ENCODE assay signal across 7 mouse cellular contexts in the genomic region with DNA sequence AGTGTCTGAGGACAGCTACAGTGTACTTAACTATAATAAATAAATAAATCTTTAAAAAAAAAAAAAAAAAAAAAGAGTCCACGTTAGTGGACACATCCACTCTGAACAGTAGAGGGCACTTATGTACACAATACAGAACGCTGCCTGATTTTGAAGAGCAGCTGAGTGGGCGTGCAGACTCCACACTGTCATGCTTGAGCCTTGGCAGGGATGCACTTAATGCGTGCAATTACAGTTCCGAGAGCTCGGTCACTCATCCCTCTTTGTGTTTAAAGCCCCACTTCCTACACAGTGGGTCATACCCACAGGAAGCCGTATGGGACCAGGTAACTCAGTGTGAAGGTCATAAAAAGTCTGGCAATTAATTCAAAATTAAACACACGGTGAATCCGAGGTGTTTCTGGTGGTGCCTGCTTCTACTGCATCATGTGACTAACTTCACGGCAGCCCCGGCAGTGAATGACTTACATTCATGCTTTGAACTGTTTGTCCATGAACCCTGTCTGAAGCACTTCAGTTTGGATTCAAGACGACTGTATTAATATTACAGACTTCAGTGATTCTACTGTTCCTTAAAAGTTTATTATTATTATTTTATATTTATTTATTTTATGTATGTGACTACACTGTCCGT. TPM values are rescaled to one million over a fixed set of nuclear protein-coding genes. Genes with fewer than 3 reads are reported as not detected.
A peak's percentile ranks its signal among the peaks of the same experiment; 100 is the strongest.
DNase-seq lines count a peak whose midpoint lies in the region; ATAC-seq and TF ChIP-seq lines count a peak whose summit lies in the region.

No protein-coding gene starts in this region.

- peak; percentile 77 for ATAC-seq in forebrain, embryonic 13.5 days
- ATAC-seq in neural tube, embryonic 15.5 days (ENCODE audit: low FRiP score), result peak; percentile 55; the same call in 1 of the 2 replicates

- no peaks in the 10 kb centered on the region for H3K27me3 ChIP-seq in liver, adult 2 months (ENCODE audit: control insufficient read depth, insufficient read depth, low read length)
- H3K27me3 ChIP-seq in forebrain, embryonic 13.5 days, result no peaks in the 10 kb centered on the region
- H3K27me3 ChIP-seq in neural tube, embryonic 15.5 days (replicated peaks), result no peaks in the 10 kb centered on the region
- H3K27me3 ChIP-seq in thymus, adult 2 months (ENCODE audit: control insufficient read depth, insufficient read depth, low read length), result no peaks in the 10 kb centered on the region

- 69% methylated on average over 13 of the region's 13 CpGs for WGBS in liver, adult 2 months
- 72% methylated on average over 13 of the region's 13 CpGs for WGBS in forebrain, embryonic 13.5 days
- WGBS in neural tube, embryonic 15.5 days, result 64% methylated on average over 13 of the region's 13 CpGs
- 75% methylated on average over 13 of the region's 13 CpGs for WGBS in thymus, adult 2 months

- no peak overlapping the region for H3K4me2 ChIP-seq in forebrain, embryonic 13.5 days
- no peak overlapping the region for H3K4me2 ChIP-seq in neural tube, embryonic 15.5 days

- H3K27ac ChIP-seq in liver, adult 2 months (replicated peaks; ENCODE audit: insufficient read depth, low read depth, low read length), result no peak overlapping the region
- H3K27ac ChIP-seq in forebrain, embryonic 13.5 days, result no peak overlapping the region
- no peak overlapping the region for H3K27ac ChIP-seq in layer of hippocampus, adult 2 months
- H3K27ac ChIP-seq in neural tube, embryonic 15.5 days (replicated peaks), result no peak overlapping the region
- no peak overlapping the region for H3K27ac ChIP-seq in thymus, adult 2 months (ENCODE audit: control insufficient read depth, insufficient read depth, low read length)

- no peaks in the 10 kb centered on the region for H3K36me3 ChIP-seq in liver, adult 2 months (ENCODE audit: control insufficient read depth, insufficient read depth, low read length)
- no peaks in the 10 kb centered on the region for H3K36me3 ChIP-seq in forebrain, embryonic 13.5 days (ENCODE audit: poor library complexity, severe bottlenecking)
- H3K36me3 ChIP-seq in neural tube, embryonic 15.5 days, result no peaks in the 10 kb centered on the region
- H3K36me3 ChIP-seq in thymus, adult 2 months (ENCODE audit: control insufficient read depth, insufficient read depth, low read length), result no peaks in the 10 kb centered on the region

- no peaks in the 10 kb centered on the region for H3K9me3 ChIP-seq in forebrain, embryonic 13.5 days (replicated peaks)
- no peaks in the 10 kb centered on the region for H3K9me3 ChIP-seq in neural tube, embryonic 15.5 days (replicated peaks)

- TF ChIP-seq POLR2A in liver, adult 2 months (IDR thresholded peaks at IDR 0.05; ENCODE audit: extremely low read depth, insufficient read depth, low read length), result no peak
- no peak for TF ChIP-seq POLR2A in thymus, adult 2 months (IDR thresholded peaks at IDR 0.05; ENCODE audit: control insufficient read depth, extremely low read depth, insufficient read depth, low read length, poor library complexity)

- 0 out of 2 replicates have a peak, but pooled peaks have one; percentile 0 for TF ChIP-seq CTCF in liver, adult 2 months (IDR thresholded peaks at IDR 0.05; ENCODE audit: low read depth, low read length)
- TF ChIP-seq CTCF in layer of hippocampus, adult 2 months (conservative IDR thresholded peaks at IDR 0.05), result peak; percentile 72
- no peak for TF ChIP-seq CTCF in thymus, adult 2 months (IDR thresholded peaks at IDR 0.05; ENCODE audit: borderline replicate concordance, control insufficient read depth, extremely low read depth, insufficient read depth, low read length, poor library complexity)

- H3K9ac ChIP-seq in liver, adult 2 months (ENCODE audit: low read depth, low read length), result no peak overlapping the region
- no peak overlapping the region for H3K9ac ChIP-seq in forebrain, embryonic 13.5 days
- no peak overlapping the region for H3K9ac ChIP-seq in neural tube, embryonic 15.5 days (replicated peaks)

- H3K4me3 ChIP-seq in liver, adult 2 months (ENCODE audit: insufficient read depth, low read depth, low read length), result no peak overlapping the region
- H3K4me3 ChIP-seq in forebrain, embryonic 13.5 days, result no peak overlapping the region
- H3K4me3 ChIP-seq in layer of hippocampus, adult 2 months, result peak overlapping the region; percentile 41
- no peak overlapping the region for H3K4me3 ChIP-seq in neural tube, embryonic 15.5 days (replicated peaks)
- H3K4me3 ChIP-seq in thymus, adult 2 months (ENCODE audit: control insufficient read depth, insufficient read depth, low read length), result no peak overlapping the region

- no peaks in the 10 kb centered on the region for H3K4me1 ChIP-seq in liver, adult 2 months (ENCODE audit: control insufficient read depth, insufficient read depth, low read length)
- H3K4me1 ChIP-seq in forebrain, embryonic 13.5 days, result no peaks in the 10 kb centered on the region
- no peaks in the 10 kb centered on the region for H3K4me1 ChIP-seq in neural tube, embryonic 15.5 days
- H3K4me1 ChIP-seq in thymus, adult 2 months (replicated peaks; ENCODE audit: control insufficient read depth, insufficient read depth, low read length), result no peaks in the 10 kb centered on the region

- no peaks in the 10 kb centered on the region for H3K79me2 ChIP-seq in liver, adult 2 months (ENCODE audit: control insufficient read depth, insufficient read depth, low read length)

- peak; percentile 23 for DNase-seq in liver, adult 2 months (ENCODE audit: extremely low read depth, low read depth, low spot score)
- no peak for DNase-seq in liver
- peak; percentile 11 for DNase-seq in adrenal gland, postnatal 10 days
- peak in 1 of 2 experiments; percentile 63 for DNase-seq in layer of hippocampus, adult 2 months (ENCODE audit: low spot score in 2 of 2)
- no peak for DNase-seq in thymus, adult 2 months

RNA-seq across cellular contexts. Expression of a gene that starts 28.3 kb away (rescaled TPM):
- total RNA-seq in liver, adult 2 months (2014; rRNA removed), result 8.2 and 10.7 TPM in 2 replicates
- polyA plus RNA-seq in liver, adult 2 months (2012; rRNA removed), result 14.7 and 20.9 TPM in 2 replicates
- total RNA-seq in adrenal gland, postnatal 10 days (2021), result 10 to 100 TPM; 37.4 to 50.4 TPM
- polyA plus RNA-seq in forebrain, embryonic 13.5 days (2015; fragmentation: Nextera tagmentation; extraction: Ambion mirVana), result 25.7 and 27.8 TPM in 2 replicates
- total RNA-seq in layer of hippocampus, adult 2 months (2021), result 10 to 100 TPM; 53.8 to 59.4 TPM
- 24.6 and 25.8 TPM in 2 replicates for polyA plus RNA-seq in neural tube, embryonic 15.5 days (2015; fragmentation: Nextera tagmentation; extraction: Ambion mirVana)
- 110 and 125 TPM in 2 replicates for polyA plus RNA-seq in thymus, adult 2 months (2012; rRNA removed)

Comparison
In these comparisons a context has a peak if more than half of its experiments do, and no peak if none do; other contexts are left out.
1. DNase-seq: peak in liver, adult 2 months (single experiment) and adrenal gland, postnatal 10 days (single experiment); none in liver (single experiment) and thymus, adult 2 months (single experiment).